Mouse (Mus musculus) megakaryocyte-erythroid progenitor cell, adult 5-6 weeks (primary cell): ENCODE measurements around the gene Trim31. TPM values are rescaled to one million over a fixed set of nuclear protein-coding genes. Genes with fewer than 3 reads are reported as not detected.

Experiments used
- ATAC-seq: replicated peaks from 2 replicates; pipeline ENCODE4 v1.8.0; 2016; ENCODE audit warnings: mild to moderate bottlenecking, inconsistent platforms; ENCODE audit not compliant: severe bottlenecking, poor library complexity, low FRiP score, low TSS enrichment
- total RNA-seq, 2 experiments: library from RNA; stranded (forward) in 1 of 2; stranded (reverse) in 1 of 2; fragments of 200-1000, 215-1000 nt in 1 of 2; fragments of >200 nt in 1 of 2; fragmentation: Nextera tagmentation in 1 of 2; gene quantifications; 2 replicates each; pipeline ENCODE4 v1.2.3; 2014 to 2017

Gene Trim31
- total RNA-seq, 2 experiments from 2014 or later = not detected

DNA sequence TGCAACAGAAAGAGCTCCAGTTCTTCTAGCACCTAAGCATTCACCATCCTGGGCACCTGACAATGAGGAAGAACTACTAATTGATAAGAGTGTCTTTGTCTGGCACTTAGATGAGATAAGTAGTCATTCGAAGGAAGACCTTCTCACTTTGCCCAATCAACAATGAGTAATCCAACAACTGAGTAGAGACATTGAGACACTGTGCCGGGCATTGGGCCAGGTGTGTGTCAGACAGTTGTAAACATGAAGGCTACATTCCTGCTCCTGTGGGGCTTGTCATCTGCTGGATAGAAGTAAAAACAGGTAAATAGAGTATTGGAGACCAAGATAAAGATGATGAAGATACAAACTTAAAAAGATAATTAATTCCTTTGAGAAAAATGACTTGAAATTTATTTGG is 40.1 kb downstream of the Trim31 start:
- no peak for ATAC-seq

DNA sequence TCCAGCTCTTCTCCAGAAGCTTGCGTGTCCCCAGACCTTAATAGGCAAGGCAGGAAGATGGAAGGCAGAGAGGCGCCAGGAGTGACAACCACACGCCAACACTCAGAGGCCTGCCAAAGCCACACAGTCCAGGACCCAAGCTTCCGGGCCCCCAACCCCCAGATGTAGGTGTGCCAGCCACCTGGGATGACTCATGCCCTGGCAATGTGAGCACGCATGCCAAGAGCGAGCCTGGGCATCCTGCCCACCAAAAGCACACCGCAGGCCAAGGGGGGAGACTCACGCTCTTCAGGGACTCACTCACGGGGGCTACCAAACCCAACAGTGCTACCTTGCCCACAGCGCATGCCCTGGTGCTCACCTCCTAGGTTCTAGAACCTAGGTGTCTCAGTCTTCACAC is 44.5 kb downstream of the Trim31 start:
- ATAC-seq = peak; percentile 45; the same call in 1 of the 2 replicates

DNA sequence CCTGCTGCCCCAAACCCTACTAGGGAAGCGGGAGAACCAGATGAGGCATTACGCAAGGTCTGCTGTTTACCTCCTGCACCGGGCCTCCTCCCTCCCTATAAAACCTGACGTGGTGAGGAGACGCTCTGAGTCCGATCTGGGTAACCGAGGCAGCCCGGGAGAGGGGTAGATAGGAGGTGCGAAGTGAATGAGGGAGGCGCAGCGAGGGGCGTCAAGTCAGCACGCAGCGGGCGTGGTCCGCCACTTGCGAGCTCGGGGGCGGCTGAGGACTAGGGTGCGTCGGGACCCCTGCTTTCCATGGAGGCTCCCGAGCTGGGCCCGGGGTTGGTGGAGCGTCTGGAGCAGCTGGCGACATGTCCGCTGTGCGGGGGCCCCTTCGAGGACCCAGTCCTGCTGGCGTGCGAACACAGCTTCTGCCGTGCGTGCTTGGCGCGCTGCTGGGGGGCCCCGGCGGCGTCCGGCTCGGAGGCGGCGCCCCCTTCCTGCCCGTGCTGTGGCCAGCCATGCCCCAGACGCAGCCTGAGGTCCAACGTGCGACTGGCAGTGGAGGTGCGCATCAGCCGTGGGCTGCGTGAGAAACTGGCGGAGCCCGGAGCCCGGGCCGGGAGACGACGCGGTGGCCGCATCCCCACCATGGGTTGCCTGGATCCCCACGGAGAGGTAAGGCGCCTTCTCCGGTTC is 45.0 kb downstream of the Trim31 start, which contains the start of gene Rnf39:
TSS of gene Rnf39 (plus strand) at position 128 of the 681 bp plus-strand sequence.
- ATAC-seq = 0 out of 2 replicates have a peak, but pooled peaks have one; percentile 11

DNA sequence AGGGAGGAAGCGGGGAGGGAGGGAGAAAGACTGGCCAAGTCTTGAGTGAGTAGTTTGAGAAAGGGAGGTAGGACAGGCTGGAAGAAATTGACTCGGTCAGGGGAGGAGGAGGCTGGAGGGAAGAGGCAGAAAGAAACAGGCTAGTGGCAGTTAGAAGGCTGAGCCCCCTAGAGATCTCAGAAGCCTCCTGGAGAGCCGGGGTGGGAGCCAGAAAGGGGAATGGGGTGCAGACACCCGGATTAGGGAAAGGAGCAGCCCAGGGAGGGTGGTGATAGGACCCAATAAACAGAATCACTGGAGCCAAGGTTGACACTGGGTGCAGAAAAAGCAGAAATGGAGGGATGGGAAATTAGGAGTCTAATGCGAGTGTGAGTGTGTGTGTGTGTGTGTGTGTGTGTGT is 45.8 kb downstream of the Trim31 start:
- no peak for ATAC-seq

DNA sequence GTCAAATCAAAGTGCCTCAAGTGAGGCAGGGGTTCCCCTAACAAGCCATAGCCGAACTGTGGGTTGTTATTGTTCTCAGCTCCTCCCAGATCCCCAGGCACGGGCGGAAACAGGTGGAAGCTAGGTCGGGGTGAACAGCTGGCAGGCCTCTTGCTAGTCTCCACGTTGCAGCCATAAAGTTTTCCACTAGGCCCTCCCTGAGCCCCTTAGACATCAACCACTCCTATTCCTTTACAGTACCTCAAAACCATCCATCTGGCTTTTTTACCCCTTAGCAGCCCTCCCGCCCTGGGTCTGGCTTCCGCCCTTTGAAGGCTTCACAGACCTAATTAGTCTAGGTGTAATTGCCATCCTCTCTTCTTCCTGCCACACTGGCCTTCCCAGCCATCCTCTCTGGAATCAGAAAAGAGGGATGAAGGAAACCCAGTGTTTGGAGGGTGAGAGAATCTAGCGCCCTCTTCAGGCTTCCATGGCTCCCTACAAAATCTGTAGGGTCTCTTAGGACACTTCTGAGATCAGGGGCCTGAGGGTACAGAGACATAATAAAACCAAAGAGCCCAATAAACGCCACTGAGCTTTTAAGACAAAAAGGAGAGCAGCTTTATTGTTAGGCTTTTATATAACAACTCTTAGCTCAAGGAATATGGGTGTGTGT is 46.3 kb downstream of the Trim31 start:
- no peak for ATAC-seq

DNA sequence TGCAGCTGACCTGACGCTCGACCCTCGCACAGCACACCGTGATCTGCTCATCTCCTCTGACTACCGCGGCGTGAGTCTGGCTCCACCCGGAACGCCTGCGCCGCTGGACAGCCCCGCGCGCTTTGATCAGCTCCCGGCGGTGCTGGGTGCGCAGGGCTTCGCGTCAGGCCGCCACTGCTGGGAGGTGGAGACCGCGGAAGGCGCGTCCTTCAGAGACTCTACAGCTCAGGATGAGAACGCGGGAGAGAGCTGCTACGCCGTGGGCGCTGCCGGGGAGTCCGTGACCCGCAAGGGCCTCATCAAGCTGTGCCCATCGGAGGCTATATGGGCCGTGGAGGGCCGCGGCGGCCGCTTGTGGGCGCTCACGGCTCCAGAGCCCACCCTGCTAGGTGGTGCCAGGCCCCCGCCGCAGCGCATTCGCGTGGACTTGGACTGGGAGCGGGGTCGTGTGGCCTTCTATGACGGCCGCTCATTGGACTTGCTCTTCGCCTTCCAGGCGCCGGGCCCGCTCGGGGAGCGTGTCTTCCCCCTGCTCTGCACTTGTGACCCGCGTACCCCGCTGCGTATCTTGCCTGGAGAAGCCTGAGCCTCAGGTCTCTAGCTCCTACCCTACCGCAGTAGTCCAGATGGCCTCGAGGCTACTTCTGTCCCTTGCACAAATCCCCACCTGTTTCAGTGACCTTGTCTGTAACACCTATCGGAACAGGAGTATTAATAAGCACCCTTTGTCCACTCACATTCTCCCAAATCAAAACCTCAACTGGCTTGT is 49.3 kb downstream of the Trim31 start:
- ATAC-seq = no peak

DNA sequence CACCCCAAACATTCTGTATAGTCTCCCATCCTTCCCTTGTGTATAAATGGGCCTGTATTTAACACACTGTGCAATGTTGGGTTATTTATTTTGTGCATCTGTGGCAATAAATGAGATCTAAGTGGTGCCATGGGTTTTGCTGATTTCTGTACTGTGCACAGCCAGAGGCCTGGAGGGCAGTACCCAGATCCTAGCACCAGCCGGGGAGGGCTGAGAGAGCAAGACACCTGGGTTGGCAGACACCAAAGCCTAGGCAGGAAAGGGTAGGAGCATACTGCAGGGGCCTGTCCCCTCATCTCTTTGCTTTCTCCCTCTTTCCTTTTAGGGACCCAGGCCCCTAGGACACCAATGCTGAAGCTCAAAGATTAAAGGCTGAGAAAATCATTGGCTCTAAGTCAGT is 50.4 kb downstream of the Trim31 start:
- no peak for ATAC-seq

DNA sequence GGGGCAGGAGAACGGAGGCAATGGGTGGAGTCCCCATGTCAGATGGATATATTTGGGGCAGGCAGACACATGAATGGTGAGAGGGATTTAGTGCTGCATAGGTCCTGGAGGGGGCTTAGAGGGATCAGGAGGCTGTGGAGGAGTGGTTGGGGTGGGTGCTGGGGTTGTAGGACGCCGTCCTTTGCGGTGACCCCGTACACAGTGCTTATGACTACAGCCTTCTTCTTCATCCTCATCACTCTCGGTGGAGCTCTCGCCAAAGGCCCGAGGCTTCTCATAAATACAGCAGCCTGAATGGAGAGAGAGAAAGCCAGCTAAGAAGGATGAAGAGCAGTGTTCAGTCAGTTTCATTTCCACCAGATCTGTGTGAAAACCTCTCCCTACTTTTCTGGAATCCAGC is 51.3 kb downstream of the Trim31 start:
- no peak for ATAC-seq

DNA sequence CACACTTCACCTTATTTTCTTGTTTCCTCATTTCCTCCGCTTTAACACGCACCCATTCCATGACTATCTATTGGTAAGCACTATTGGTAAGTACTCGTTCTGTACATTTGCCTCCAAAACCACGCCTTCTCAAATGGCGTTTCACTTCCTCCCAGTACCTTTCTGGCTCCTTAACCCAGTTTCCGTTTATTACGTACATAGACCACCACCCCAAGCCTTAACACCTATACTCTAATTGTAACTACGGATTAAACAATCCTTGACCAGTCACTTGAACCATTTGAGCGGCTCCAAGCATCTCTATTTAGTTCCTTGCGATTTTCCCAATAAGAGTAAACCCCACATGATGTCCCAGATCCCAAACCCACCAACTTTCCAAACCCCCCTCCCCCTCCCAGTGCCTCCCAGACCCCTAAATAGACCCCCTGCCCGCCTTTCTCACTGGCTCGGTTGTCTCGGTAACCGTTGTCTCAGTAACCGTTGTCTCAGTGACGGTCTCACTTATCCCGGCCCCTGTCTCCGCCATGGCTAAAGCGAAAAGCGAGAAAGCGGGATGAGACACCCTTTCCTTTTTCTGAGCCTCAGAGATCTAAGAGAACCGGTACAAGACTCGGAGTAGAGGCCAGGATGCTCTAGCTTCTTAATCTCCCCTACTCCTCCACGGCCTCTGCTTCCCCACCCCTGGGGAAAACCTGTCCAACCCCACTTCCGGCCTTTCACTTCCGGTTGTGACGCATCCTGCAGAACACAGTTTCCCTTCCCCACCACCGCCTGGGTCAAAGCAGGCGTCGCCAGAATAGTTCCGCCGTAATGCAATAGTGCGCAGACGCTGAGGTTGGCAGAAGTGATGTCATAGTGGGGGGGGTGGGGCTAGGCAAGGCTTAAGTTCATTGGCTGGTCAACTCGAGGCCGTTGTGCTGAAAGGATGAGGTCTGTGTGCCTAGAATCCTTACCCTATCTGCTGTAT is 53.3 kb downstream of the Trim31 start, which contains the start of gene Ppp1r11:
TSS of gene Ppp1r11 (minus strand) at position 761 of the 967 bp plus-strand sequence.
- peak; percentile 98 for ATAC-seq

DNA sequence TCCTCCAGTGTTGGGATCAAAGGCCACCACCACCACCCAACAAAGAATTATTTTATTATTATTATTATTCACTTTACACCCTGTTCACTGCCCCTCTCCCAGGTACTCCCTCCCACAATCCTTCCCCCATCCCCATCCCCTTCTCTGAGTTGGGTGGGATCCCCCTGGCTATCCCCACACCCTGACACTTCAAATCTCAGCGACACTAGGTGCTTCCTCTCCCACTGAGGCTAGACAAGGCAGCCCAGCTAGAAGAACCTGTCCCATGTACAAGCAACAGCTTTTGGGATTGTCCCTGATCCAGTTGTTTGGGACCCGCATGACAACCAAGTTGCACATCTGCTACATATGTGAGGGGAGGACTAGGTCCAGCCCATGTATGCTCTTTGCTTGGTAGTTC is 54.7 kb downstream of the Trim31 start:
- no peak for ATAC-seq

DNA sequence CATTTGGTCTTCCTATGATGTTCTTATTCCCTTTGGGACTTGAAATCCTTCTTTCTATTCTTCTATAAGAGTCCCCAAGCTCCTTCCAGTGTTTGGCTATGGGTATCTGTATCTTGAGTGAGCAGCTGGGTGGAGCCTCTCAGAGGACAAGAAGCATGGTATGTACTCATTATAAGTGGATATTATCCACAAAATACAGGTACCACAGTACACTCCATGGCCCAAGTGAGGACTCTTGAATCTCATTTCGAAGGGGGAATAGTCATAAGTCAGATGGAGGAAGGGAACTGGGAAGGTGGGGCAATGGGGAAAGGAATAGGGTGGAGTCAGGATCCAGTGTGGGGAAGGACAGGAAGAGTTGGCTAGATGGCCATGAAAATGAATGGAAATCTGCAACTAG is 55.1 kb downstream of the Trim31 start:
- ATAC-seq = no peak

DNA sequence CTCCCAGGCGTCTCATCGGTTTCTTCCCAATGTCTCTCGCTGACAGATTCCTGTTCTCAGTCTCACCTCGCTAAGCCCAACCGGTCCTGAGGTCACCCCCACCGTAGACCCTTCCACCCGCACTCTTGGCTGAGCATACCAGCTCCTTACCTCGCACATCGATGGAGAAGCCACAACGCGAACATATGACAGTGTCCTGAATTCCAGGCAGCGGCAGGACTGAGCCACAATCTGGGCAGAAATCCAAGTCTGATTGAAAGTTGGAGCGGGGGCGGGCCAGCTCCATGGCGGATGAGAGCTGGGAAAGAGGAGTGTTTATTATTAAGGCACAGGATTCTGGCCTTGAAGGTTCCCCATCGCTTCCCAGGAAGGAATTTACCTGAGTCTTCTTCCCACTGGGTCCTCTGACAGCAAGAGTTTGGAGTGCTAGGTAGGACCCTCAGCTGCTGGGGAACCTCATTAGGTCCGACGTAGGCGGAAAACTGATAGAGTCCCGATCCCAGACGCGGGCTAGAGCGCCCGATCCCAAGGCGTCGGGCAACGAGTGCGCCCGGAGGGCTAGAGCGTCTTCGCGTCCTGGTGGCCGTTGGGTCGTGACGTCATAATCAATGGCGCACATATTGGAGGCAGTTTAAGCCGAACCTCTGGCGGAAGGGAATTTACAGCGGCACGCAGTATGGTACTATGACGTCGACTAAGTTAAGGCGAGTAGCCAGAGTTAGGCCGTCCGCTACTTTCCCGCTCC is 60.3 kb downstream of the Trim31 start, which contains the start of the genes Znrd1 and Znrd1as:
TSS of gene Znrd1 (minus strand) at position 561 of the 745 bp plus-strand sequence.
TSS of gene Znrd1as (plus strand) at position 594 of the 745 bp plus-strand sequence.
- peak; percentile 97 for ATAC-seq

DNA sequence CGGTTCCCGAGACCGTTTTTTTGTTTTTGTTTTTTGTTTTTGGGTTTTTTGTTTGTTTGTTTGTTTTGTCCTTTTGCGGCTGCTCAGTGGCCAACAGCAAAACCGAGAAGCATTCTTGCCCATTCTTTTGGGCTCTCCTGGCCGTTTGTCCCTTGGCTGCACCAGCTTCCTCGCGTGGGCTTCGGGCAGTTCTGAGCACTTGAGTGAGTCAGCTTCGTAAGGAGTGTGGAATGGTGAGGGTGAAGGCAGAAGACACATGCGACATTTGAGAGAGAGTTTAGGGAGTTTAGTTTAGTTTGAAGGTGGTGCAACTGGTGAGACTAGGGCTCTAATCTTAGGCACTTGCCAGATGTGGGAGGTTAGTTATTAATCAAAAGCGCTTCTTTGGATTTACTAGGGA is 61.0 kb downstream of the Trim31 start:
- 0 out of 2 replicates have a peak, but pooled peaks have one; percentile 31 for ATAC-seq

Other genes with a start within 250 kb of the Trim31 start
- not detected in 2 replicates for gene H2-M1, start 225.9 kb upstream of the Trim31 start, total RNA-seq (2014; fragmentation: Nextera tagmentation)
- gene H2-M1, start 225.9 kb upstream of the Trim31 start, total RNA-seq (2017) = not detected in 2 replicates
- gene H2-M10.5, start 125.2 kb upstream of the Trim31 start, total RNA-seq (2014; fragmentation: Nextera tagmentation) = not detected in 2 replicates
- gene H2-M10.5, start 125.2 kb upstream of the Trim31 start, total RNA-seq (2017) = not detected in 2 replicates
- not detected in 2 replicates for gene H2-M10.6, start 85.9 kb upstream of the Trim31 start, total RNA-seq (2014; fragmentation: Nextera tagmentation)
- gene H2-M10.6, start 85.9 kb upstream of the Trim31 start, total RNA-seq (2017) = not detected in 2 replicates
- 13.0 and 13.6 TPM in 2 replicates for gene Trim26, start 61.0 kb upstream of the Trim31 start, total RNA-seq (2014; fragmentation: Nextera tagmentation)
- 7.7 and 9.3 TPM in 2 replicates for gene Trim26, start 61.0 kb upstream of the Trim31 start, total RNA-seq (2017)
- not detected in 2 replicates for gene Trim15, start 30.9 kb upstream of the Trim31 start, total RNA-seq (2014; fragmentation: Nextera tagmentation)
- gene Trim15, start 30.9 kb upstream of the Trim31 start, total RNA-seq (2017) = not detected in 2 replicates
- gene Trim10, start 28.5 kb upstream of the Trim31 start, total RNA-seq (2014; fragmentation: Nextera tagmentation) = 7.5 and 9.6 TPM in 2 replicates
- 13.8 and 24.1 TPM in 2 replicates for gene Trim10, start 28.5 kb upstream of the Trim31 start, total RNA-seq (2017)
- gene Trim40, start 8.0 kb upstream of the Trim31 start, total RNA-seq (2014; fragmentation: Nextera tagmentation) = not detected in 2 replicates
- not detected in 2 replicates for gene Trim40, start 8.0 kb upstream of the Trim31 start, total RNA-seq (2017)
- not detected in 2 replicates for gene Rnf39, start 44.8 kb downstream of the Trim31 start, total RNA-seq (2014; fragmentation: Nextera tagmentation)
- gene Rnf39, start 44.8 kb downstream of the Trim31 start, total RNA-seq (2017) = not detected in 2 replicates
- 61.5 and 88.0 TPM in 2 replicates for gene Ppp1r11, start 53.6 kb downstream of the Trim31 start, total RNA-seq (2014; fragmentation: Nextera tagmentation)
- 53.8 and 72.8 TPM in 2 replicates for gene Ppp1r11, start 53.6 kb downstream of the Trim31 start, total RNA-seq (2017)
- gene Znrd1, start 60.4 kb downstream of the Trim31 start, total RNA-seq (2014; fragmentation: Nextera tagmentation) = 47.7 and 94.1 TPM in 2 replicates
- 17.7 and 35.3 TPM in 2 replicates for gene Znrd1, start 60.4 kb downstream of the Trim31 start, total RNA-seq (2017)
- gene Znrd1as, start 60.5 kb downstream of the Trim31 start, total RNA-seq (2014; fragmentation: Nextera tagmentation) = 1.4 and 13.1 TPM in 2 replicates
- 11.4 and 23.7 TPM in 2 replicates for gene Znrd1as, start 60.5 kb downstream of the Trim31 start, total RNA-seq (2017)
- gene 2410137M14Rik, start 83.1 kb downstream of the Trim31 start, total RNA-seq (2014; fragmentation: Nextera tagmentation) = not detected in 2 replicates
- gene 2410137M14Rik, start 83.1 kb downstream of the Trim31 start, total RNA-seq (2017) = not detected in 2 replicates
- gene H2-M5, start 91.4 kb downstream of the Trim31 start, total RNA-seq (2014; fragmentation: Nextera tagmentation) = not detected in 2 replicates
- not detected in 2 replicates for gene H2-M5, start 91.4 kb downstream of the Trim31 start, total RNA-seq (2017)
- 0.87 TPM in 1 of 2 replicates, not detected in the other for gene Zfp57, start 103.0 kb downstream of the Trim31 start, total RNA-seq (2014; fragmentation: Nextera tagmentation)
- gene Zfp57, start 103.0 kb downstream of the Trim31 start, total RNA-seq (2017) = 0.08 TPM in 1 of 2 replicates, not detected in the other
- not detected in 2 replicates for gene Mog, start 125.3 kb downstream of the Trim31 start, total RNA-seq (2014; fragmentation: Nextera tagmentation)
- gene Mog, start 125.3 kb downstream of the Trim31 start, total RNA-seq (2017) = not detected in 2 replicates
- 9.1 and 11.1 TPM in 2 replicates for gene Gabbr1, start 147.8 kb downstream of the Trim31 start, total RNA-seq (2014; fragmentation: Nextera tagmentation)
- gene Gabbr1, start 147.8 kb downstream of the Trim31 start, total RNA-seq (2017) = 0.91 and 0.99 TPM in 2 replicates
- not detected in 2 replicates for gene Olfr90, start 190.4 kb downstream of the Trim31 start, total RNA-seq (2014; fragmentation: Nextera tagmentation)
- not detected in 2 replicates for gene Olfr90, start 190.4 kb downstream of the Trim31 start, total RNA-seq (2017)
- not detected in 2 replicates for gene Olfr91, start 200.2 kb downstream of the Trim31 start, total RNA-seq (2014; fragmentation: Nextera tagmentation)
- gene Olfr91, start 200.2 kb downstream of the Trim31 start, total RNA-seq (2017) = not detected in 2 replicates
- not detected in 2 replicates for gene Olfr92, start 222.0 kb downstream of the Trim31 start, total RNA-seq (2014; fragmentation: Nextera tagmentation)
- not detected in 2 replicates for gene Olfr92, start 222.0 kb downstream of the Trim31 start, total RNA-seq (2017)